Mouse (Mus musculus) stomach, postnatal 0 days (tissue): Measurements from ENCODE around the gene Fam213b. TPM values are rescaled to one million over a fixed set of nuclear protein-coding genes. Genes with fewer than 3 reads are reported as not detected.

ENCODE experiments used
- ATAC-seq: fragments of 200-750 bp; cut with Nextera tagmentation; 2 replicates; pipeline ENCODE4 v1.8.0; 2017; ENCODE audit not compliant: low FRiP score, low TSS enrichment
- DNase-seq: peaks from one replicate; pipeline ENCODE4 v3.0.0-alpha.2; 2016; ENCODE audit warnings: low spot score
- H3K27ac ChIP-seq: fragments of 300-500 bp; sonication (generic); replicated peaks from 2 replicates; pipeline ENCODE4 v1.5.1; 2014; ENCODE audit warnings: mild to moderate bottlenecking, control low read depth
- H3K27me3 ChIP-seq: fragments of 300-500 bp; sonication (generic); 2 replicates; pipeline ENCODE4 v1.6.1; 2014; ENCODE audit warnings: low read length; ENCODE audit not compliant: control insufficient read depth, insufficient read depth
- H3K36me3 ChIP-seq: fragments of 300-500 bp; sonication (generic); 2 replicates; pipeline ENCODE4 v1.6.1; 2014; ENCODE audit warnings: low read length, mixed read lengths; ENCODE audit not compliant: control insufficient read depth, insufficient read depth
- H3K4me1 ChIP-seq: fragments of 300-500 bp; sonication (generic); replicated peaks from 2 replicates; pipeline ENCODE4 v1.6.1; 2014; ENCODE audit warnings: antibody characterized with exemption; ENCODE audit not compliant: control insufficient read depth, insufficient read depth
- H3K4me2 ChIP-seq: fragments of 300-500 bp; sonication (generic); replicated peaks from 2 replicates; pipeline ENCODE4 v1.6.1; 2014; ENCODE audit warnings: low read depth, mild to moderate bottlenecking, control low read depth, moderate library complexity
- H3K4me3 ChIP-seq: fragments of 300-500 bp; sonication (generic); 2 replicates; pipeline ENCODE4 v1.5.1; 2014; ENCODE audit warnings: low read depth, low read length, control low read depth
- H3K9ac ChIP-seq: fragments of 300-500 bp; sonication (generic); 2 replicates; pipeline ENCODE4 v1.6.1; 2014; ENCODE audit warnings: mild to moderate bottlenecking, low read length, control low read depth, mixed read lengths
- H3K9me3 ChIP-seq: fragments of 300-500 bp; sonication (generic); 2 replicates; pipeline ENCODE4 v1.6.1; 2016; ENCODE audit warnings: low read length; ENCODE audit not compliant: control insufficient read depth
- CTCF ChIP-seq: IDR thresholded peaks from 2 replicates; pipeline ENCODE4 v1.5.1; 2016; ENCODE audit warnings: antibody characterized with exemption, low read depth, mild to moderate bottlenecking, moderate library complexity
- EP300 ChIP-seq: optimal IDR thresholded peaks from 2 replicates; pipeline ENCODE3; 2016; ENCODE audit warnings: antibody characterized with exemption
- WGBS: fragments of 180-500 bp; shearing (Covaris S2); extraction: QIAGEN DNeasy Blood & Tissue Kit; methylation state at CpG from one replicate; pipeline ENCODE4 v1.1.7; 2014; 5-methylcytosine and 5-hydroxymethylcytosine counted together
- polyA plus RNA-seq: library from polyadenylated mRNA; unstranded; fragments of >200 nt; fragmentation: Nextera tagmentation; extraction: Ambion mirVana; gene quantifications from 2 replicates; pipeline ENCODE4 v1.2.1, GENCODE M21; 2015

Fam213b gene
- 62.1 and 65.4 TPM in 2 replicates for polyA plus RNA-seq

DNA sequence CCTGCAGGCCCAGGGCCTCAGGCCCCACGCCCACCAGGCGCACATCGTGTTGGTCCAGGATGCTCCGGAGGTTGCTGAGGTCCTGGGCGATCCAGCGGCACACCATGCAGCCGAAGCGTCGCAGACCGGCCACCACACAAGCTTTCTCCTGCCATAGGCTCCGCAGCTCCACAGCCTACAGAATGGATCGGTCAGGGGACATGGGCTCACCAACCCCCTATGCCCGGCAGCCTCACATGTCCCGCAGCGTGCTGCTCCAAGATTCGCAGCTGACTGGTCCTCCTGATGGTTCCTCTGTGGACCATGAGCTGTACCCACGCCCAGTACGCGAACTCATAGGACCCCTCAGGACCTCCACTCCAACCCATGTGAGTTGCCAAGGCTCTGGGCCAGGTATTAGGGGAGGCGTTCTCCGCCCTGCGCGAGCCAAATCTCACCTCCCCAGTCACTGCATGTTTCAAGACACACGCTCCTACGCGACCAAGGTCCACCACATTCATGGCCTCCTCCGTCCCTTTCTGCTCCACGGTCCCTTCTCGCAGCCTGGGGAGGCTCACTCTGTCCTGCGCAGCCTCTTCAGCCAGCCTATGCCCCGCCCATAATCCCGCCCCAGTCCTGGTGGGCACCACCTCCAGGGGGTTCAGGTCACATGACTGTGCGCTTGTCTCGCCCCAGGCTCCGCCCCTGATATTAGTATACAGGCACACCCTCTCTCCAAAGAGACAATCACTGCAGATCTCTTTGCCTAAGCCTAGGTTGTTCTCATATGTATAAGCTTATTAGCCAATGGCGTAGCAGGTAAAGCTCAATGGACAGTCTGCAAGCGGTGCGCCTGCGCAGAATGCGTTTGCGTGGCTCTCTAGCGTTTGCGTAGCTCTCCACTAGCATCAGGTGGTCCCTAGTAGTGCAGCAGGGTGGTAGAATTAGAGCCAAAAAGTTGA, at the start of gene Fam213b:
TSS of gene Fam213b (minus strand) at position 630 of the 941 bp plus-strand sequence.
- ATAC-seq (peak; percentile 95), DNase-seq (peak; percentile 92)
- Histone ChIP-seq H3K27me3 (no peaks in the 10 kb centered on the region), H3K9ac (peak within 1 kb of the TSS; percentile 60), H3K27ac (peak within 1 kb of the TSS; percentile 74), H3K4me3 (peak within 1 kb of the TSS; percentile 54), H3K9me3 (no peaks in the 10 kb centered on the region), H3K4me1 (peaks cover 5% of the 10 kb centered on the region; the same call in 1 of the 2 replicates), H3K36me3 (no peaks in the 10 kb centered on the region; the same call in 1 of the 2 replicates), H3K4me2 (peak within 1 kb of the TSS; percentile 93)
- WGBS, result 3% methylated on average over 43 of the region's 43 CpGs
- TF ChIP-seq EP300 (no peak), CTCF (no peak)

DNA sequence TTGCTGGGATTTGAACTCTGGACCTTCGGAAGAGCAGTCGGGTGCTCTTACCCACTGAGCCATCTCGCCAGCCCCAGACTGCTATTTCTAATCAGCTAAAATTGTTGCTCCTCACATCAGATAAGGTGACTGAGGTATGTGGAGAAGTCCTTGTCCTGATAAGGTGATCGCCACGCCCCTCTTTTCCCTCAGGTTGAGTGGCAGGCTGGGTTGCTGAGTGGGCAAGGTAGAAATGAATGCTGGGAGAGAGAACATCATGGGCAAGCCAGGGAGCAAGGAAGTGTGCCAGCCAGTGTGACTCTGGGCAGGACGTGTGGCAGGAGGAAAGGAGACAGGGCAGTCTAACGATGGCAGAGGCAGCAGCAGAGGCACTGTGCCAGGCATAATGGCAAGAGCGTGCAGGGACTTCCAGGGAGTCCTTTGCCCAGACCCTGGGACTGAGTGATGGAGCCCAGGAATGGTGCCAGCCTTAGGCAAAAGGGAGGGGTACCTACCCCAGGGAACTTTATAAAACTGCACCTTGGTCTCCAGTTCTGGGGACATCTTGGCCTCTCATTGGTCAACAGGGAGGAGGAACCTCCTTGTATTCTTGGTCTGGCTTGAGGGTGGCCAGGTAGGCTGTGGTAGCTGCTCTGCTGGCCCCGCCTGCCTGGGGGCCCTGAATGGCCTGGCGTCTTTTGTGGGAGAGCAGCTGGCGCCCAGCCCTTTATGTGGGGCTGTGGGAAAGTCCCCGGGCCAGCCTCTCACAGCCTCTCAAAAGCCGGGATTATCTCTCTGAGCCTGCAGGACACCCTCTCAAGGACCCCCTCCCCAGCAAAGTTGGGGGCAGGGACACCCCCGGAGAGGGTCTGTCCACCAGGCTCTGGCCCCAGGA, 49.4 kb upstream of the Fam213b start:
- H3K36me3 ChIP-seq, result no peaks in the 10 kb centered on the region
- DNase-seq, result no peak
- H3K4me3 ChIP-seq, result no peak overlapping the region
- H3K9me3 ChIP-seq, result no peaks in the 10 kb centered on the region
- TF ChIP-seq CTCF (no peak), EP300 (no peak)
- H3K9ac ChIP-seq, result no peak overlapping the region
- no peak overlapping the region for H3K4me2 ChIP-seq
- H3K27me3 ChIP-seq, result peaks cover 2% of the 10 kb centered on the region; the same call in 1 of the 2 replicates
- 37% methylated on average over 14 of the region's 14 CpGs for WGBS
- no peak overlapping the region for H3K27ac ChIP-seq
- H3K4me1 ChIP-seq, result no peaks in the 10 kb centered on the region
- no peak for ATAC-seq

DNA sequence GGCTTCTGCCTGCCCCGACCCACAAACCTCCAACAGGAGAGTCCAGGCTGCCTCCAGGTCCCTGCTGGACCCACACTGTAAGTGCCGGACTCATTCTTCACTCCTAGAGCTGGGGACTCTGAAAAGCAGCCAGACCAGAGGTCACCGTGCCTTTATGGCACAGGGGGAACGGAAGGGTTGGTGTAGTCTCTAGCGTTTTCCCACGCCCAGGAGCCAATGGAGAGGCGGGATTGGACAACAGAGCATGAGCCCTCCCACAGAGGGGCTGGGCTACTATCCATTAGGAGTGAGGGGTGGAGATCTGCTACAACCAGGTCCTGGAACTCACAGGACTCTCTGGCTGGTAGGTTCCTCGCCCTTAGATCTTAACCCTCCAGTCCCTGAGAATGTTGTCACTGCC, 47.4 kb upstream of the Fam213b start:
- peak; percentile 83 for DNase-seq
- WGBS, result 2% methylated on average over 8 of the region's 8 CpGs
- H3K27ac ChIP-seq, result no peak overlapping the region

DNA sequence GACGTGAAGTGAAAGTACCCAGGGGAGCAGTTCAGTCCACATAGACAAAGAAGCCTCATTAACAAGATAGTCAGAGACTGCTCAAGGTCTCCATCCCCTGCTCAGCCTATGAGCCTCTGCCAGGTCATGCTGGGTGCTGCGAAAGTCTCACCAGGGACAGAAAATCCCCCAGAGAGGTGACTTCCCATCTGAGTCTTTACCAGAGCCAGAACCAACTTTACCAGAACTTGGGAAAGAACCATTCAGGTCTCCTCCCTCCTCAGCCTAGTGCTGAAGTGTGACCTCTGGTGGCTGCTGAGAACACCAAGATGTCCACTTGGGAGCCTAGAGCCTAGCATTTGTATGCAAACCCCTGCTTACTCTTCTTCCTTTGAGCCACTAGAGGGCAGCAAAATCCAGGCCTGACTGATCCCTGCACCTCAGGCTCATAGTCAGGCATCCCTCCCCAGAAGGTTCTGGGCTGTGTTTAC, 45.2 kb upstream of the Fam213b start:
- no peak overlapping the region for H3K4me3 ChIP-seq
- 31% methylated on average over 2 of the region's 2 CpGs for WGBS
- H3K36me3 ChIP-seq, result no peaks in the 10 kb centered on the region
- H3K27me3 ChIP-seq, result no peaks in the 10 kb centered on the region; the same call in 1 of the 2 replicates
- H3K9ac ChIP-seq, result no peak overlapping the region
- no peaks in the 10 kb centered on the region for H3K4me1 ChIP-seq
- TF ChIP-seq CTCF, result peak; percentile 97
- no peak for TF ChIP-seq EP300
- DNase-seq (peak; percentile 75), ATAC-seq (peak; percentile 86)
- H3K9me3 ChIP-seq, result no peaks in the 10 kb centered on the region
- no peak overlapping the region for H3K27ac ChIP-seq
- no peak overlapping the region for H3K4me2 ChIP-seq

More for the DNA sequence above, 47.4 kb upstream of the Fam213b start:
- H3K9me3 ChIP-seq, result no peaks in the 10 kb centered on the region
- peak overlapping the region; percentile 44 for H3K4me2 ChIP-seq
- peak overlapping the region; percentile 14; the same call in 1 of the 2 replicates for H3K4me3 ChIP-seq
- H3K4me1 ChIP-seq, result no peaks in the 10 kb centered on the region
- no peaks in the 10 kb centered on the region for H3K36me3 ChIP-seq
- ATAC-seq, result peak; percentile 82
- H3K27me3 ChIP-seq, result no peaks in the 10 kb centered on the region; the same call in 1 of the 2 replicates
- no peak; the same call in 1 of the 2 replicates for TF ChIP-seq CTCF
- no peak for TF ChIP-seq EP300
- H3K9ac ChIP-seq, result peak overlapping the region; percentile 43; the same call in 1 of the 2 replicates

DNA sequence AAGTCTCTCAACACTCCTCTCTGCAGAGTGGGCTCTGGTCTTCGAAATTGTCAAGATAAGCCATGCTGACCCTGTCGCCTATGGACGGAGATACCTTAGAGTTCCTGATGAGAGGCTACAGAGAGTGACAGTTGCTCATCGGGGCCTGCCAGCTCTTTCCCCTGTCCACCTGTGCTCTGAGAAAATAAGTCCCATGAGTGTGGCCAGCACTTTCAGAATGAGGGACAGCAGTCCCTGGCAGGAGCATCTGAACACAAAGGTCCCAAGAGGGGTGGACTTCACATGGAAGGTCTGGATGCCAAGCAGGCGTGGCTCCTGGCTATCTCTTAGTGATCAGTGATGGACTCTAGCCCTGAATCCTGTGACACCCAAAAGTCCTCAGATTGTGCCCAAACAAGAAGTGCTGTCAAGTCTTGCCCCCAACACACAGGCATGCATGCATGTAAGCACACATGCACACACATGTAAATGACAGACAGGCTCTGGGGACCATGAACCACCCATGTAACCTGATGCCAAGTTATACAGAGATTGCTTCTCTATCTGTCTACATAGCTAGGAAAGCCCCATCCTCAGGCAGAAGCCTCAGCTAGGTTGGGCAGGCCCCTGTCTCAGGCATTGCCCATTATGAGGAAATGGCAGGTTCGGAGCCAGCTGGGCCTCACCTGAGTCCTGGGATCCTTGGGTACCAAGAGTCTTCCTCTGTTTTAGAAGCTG, 44.5 kb upstream of the Fam213b start:
- no peak overlapping the region for H3K4me3 ChIP-seq
- DNase-seq (no peak), ATAC-seq (no peak)
- WGBS, result 86% methylated on average over 6 of the region's 6 CpGs
- H3K27me3 ChIP-seq, result no peaks in the 10 kb centered on the region
- H3K27ac ChIP-seq, result no peak overlapping the region
- no peak overlapping the region for H3K4me2 ChIP-seq
- no peak overlapping the region for H3K9ac ChIP-seq
- no peak for TF ChIP-seq CTCF
- TF ChIP-seq EP300, result no peak
- H3K4me1 ChIP-seq, result no peaks in the 10 kb centered on the region
- no peaks in the 10 kb centered on the region for H3K9me3 ChIP-seq
- H3K36me3 ChIP-seq, result no peaks in the 10 kb centered on the region
